Mouse (Mus musculus) skeletal muscle tissue, adult 2 months (tissue): ENCODE data around the gene Rhobtb1.

Source experiments
- DNase-seq: peaks from one replicate; pipeline ENCODE4 v3.0.0-alpha.2; 2012; ENCODE audit warnings: low read depth, low spot score

Gene Rhobtb1

DNA sequence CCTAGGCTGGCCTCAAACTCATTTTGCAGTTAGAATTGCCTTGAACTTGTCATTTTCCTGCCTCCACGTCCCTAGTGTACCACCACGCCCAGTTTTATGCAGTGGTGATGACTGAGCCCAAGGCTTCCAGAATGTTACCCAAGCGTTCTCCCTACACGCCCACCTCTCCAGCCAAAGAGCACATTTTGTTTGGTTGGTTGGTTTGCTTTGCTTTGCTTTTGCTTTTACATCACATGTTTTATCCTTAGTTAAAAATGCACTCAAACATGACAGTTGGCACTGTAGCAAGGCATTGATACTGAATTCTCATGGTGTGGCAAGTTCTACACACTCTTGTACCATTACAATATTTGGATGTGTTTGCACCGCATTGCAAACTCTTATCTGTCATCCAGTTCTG is 12.0 kb downstream of the Rhobtb1 start:
- no peak for DNase-seq

DNA sequence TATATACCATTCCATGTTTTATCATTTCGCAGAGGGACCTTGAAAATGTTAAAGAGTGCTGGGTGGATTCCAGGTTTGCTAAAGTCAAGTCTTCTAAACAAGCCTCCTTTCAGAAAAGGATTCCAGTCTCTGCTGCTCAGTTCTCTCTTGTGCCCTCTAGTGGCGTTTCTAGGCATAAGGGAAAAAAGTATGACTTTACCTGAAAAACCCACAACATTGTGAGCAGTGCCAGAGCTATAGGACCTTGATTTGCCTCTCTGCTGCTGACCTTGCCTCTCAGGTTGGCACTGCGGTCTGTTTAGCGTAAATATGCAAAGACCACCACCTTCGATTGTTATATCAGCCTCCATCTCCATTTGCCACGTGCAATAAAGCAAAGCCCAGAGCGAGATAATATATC is 13.9 kb downstream of the Rhobtb1 start:
- no peak for DNase-seq

DNA sequence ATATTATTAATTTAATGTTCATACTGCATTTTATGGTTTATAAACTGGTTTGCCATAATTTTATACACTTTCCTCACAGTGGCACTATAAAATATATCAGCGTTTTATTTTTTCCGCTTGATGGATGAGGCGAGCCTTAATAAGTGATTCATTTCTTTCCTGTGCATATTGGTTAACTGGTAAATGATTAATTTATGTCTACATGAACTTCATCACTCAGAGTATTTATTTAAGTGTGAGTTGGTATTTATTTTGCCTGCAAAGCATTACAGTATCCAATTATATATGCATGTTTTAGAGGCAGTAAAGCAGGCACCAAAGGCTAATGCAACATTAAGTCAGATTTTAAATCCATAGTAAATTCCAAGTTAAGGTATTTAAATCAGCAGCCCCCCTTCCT is 14.6 kb downstream of the Rhobtb1 start:
- DNase-seq: no peak

DNA sequence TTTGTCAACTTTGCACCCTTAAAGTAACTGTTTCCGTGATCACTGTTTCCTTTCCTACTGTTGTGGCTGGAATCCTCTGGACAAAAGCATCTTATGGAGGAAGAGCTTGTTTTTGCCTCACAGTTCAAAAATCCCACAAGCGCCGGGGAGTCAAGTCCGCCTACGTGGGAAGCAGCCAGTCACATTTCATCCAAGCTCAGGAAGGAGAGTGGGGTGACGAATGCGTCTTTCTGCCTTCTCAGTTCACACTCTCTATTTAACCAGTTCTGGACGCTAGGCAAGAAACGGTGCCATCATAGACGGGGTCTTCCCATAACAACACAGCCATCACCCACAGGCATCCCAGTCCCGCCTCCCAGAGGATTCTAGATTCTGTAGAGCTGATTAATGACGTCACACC is 15.3 kb downstream of the Rhobtb1 start:
- DNase-seq: no peak

DNA sequence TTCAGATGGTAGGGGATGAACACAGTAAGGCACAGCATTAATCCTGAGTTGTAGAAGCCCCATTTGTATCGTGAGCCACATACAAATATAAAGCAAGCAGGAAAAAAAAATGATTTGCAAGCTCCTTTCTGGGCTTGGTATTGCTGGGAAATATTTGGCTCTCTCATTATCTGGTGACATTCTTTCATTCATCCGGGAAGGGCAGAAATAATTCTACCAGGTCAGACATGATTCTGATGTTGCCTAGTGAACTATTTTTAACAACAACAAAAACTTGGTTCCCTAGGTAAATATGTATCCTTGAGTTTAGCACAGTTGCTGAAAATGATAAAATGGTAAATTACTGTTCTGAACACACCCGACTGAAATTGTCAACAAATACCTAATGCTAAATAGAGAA is 21.2 kb downstream of the Rhobtb1 start:
- no peak for DNase-seq

DNA sequence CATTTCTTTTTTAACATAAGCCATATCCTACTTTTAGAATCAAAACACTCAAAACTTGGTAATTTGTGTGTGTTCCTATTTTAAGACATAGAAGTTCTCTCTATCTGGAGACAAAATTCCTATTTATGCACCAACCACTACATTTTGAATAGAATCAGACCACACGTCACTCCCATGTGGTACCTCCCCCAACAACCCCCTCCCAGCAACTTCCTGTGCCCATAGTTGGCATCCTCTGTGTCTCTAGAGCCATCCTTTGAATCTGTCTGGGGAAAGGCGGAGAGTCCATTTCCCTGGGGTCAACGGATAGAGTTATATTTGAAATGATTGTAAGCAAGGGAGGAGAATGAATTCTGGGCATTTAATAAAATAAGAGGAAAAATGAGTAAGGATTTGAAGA is 24.9 kb downstream of the Rhobtb1 start:
- no peak for DNase-seq

DNA sequence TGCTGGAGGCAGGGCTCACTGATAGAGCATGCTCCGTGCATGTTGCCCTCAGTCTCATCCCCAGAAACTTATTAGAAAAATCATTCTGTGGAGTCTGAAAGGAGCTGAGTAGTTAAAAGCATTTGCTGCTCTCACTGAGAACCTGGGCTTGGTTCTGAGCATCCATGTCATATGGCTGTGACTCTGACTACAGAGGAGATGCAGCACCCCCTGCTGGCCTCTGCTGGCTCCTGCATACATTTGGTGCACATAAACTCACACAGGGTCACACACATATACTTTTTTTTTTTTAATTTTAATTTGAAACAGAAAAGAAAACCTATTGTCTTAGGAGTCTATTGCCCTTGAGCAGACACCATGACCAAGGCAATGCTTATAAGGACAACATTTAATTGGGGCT is 28.1 kb downstream of the Rhobtb1 start:
- DNase-seq: no peak

DNA sequence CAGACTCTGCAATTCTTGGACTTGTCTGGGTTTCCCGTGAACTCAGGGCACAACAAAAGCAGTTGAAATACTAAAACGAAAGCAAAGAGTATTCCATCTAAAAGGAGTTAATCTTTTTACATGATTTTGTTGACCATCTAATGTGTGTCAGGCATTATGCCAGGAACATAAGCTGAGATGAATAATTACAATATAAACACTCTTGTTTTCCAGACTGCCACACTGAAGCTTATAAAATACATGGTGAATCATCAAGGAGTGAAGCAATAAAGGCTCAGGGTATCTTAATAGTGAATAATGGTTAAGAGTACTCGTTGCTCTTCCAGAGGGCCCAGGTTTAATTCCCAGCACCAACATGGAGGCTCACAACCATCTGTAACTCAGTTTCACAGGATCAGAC is 29.8 kb downstream of the Rhobtb1 start:
- DNase-seq: no peak

DNA sequence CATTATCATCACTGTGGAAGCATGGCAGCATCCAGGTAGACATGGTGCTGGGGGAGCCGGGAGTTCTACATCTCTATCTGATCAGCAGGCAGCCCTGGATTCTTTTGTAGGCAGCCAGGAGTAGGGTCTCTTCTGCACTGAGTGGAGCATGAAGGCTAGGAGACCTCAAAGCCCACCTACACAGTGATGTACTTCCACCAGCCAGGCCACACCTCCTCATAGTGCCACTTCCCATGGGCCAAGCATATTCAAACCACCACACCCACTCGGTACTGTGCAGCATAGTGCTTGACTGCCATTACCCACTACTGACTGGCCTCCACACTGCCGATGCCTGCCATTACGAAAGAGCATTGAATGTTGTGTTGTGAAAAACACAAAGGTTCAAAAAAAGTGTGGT is 33.7 kb downstream of the Rhobtb1 start:
- DNase-seq: no peak

DNA sequence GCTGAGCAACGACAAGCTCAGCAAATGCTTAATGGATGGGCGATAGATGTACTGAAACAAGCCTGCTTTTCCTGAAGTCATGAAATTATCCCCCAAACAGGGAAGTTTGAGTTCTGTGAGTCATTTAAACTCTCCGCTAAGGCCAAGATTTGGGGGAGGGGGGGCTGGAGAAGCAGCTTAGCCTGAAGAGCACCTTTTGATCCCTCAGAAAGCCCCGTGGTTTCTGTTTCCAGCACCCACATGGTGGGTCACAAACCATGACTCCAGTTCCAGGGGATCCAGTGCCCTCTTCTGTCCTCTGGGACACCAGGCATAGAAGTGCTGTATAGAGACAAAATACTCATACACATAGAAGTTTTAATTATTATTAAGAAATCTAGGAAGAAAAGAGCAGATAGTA is 34.2 kb downstream of the Rhobtb1 start:
- no peak for DNase-seq

DNA sequence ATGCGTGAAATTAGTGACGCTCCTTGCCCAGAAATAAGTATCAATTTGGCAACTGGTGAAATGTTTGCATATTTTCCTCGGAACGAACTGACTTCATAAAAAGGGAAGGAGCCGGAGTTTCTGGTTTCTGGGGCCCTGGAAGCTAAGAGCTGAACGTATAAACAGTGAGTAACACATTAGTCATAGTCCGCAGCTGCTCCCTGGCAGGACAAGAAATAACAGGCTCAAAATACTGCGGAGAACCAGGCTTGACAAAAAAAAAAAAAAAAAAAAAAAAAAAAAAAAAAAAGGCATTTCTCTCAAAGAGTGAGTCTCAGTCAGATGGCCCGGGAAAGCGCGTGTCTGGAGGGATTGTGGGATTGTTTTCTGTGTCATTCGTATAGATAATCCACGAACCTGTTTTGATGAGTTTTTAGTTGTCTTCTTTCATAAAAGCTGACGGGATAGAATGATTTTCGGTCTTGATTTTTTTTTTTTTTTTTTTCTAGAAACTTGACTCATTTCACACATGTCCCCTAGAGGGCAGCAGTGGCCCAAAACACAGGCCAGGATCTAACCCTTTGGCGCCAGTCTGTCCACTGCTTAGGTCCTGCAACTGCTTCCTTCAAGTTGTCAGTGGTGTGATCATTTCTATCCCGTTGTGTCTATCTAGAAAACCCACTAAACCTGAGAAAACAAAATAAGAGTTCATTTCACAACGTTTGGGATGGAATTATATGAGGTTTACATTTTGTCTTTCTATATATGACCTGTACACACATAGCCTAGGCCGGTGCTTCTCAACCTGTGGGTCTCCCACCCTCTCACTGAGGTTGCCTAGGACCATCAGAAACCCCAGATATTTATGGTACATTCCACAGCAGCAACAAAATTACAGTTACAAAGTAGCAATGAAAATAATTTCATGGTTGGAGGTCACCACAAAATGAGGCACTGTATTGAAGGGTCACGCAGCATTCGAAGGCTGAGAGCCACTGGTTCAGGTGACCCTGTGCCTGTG is 35.0 kb downstream of the Rhobtb1 start:
- DNase-seq: peak; percentile 81

DNA sequence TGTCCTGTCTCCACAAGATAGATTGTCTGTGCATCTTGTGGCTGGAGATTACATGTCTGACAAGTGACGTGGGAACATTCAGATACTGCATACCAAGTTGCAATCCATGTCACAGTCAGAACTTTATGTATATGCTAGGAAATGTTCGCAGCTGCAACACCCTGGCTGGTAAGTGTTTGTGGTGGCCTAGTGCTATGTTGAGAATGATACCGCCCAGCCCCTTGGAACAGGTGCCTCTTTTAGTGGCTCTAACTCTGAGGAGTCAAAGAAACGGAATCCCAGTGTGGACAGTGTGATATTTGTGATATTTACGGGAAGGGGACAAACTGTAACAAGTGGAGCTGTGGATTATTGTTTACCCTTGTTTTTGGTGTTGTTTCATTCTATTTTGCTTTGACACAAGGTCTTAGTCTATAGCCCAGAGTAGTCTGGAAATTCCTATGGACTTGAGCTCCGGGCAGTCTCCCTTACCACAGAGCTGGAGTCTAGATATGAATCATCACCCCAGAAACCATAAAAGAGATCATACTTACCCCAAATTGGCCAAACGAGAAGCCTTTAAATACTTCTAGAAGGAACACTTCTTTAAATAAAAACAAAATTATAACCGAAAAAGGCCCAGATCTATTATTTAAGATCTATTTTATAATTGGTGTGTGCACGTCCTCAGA is 36.7 kb downstream of the Rhobtb1 start:
- no peak for DNase-seq

DNA sequence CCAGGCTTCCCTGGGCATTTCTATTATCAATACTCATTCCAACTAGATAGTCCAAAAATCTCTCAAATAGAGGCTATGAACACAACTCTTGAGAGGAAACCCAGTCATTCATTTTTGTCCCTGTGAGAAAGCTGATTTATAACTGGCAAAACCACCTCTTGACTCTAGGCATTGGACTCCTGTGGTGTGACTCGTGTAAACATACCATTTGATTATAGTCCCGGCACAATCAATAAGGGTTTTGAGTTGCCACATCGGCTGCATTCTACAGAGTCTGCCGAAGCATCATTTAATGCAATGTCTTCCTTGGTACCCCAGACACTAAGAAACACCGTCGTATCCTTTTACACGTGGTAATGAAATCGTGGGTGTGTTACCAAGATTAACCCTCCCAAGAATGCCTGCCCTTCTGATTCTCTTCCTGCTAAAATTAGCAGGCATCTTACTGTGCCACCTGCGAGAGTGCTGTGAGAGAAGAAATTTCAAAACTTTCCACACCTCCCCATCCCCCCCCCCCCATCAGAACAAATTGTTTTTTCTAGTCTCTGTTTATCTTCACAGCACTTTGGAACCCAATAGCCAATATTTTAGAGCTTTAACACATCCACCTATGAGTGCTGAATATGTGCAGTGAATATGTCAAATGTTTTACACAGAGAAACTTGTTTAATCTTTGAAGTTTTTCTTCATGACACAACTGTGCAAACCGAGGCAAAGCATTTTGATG is 39.4 kb downstream of the Rhobtb1 start:
- no peak for DNase-seq

DNA sequence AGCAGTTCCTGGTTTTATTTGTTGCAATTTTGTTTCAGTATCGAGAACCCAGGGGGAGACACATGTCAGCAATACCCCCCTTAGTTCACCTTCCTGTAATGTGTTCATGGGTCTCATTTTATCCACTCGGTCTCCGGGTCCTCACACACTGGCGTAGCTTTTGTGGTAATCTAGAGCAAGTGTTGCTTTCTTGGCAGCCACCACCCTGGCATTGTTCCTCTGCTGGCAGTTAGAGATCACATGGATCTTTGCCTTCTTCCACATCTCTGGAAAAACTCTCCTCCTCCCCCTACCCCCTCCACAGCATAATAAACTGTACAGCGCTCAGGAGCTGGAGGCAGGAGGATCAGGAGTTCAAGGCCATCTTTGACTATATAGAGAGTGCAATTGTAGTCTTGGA is 41.0 kb downstream of the Rhobtb1 start:
- DNase-seq: no peak

DNA sequence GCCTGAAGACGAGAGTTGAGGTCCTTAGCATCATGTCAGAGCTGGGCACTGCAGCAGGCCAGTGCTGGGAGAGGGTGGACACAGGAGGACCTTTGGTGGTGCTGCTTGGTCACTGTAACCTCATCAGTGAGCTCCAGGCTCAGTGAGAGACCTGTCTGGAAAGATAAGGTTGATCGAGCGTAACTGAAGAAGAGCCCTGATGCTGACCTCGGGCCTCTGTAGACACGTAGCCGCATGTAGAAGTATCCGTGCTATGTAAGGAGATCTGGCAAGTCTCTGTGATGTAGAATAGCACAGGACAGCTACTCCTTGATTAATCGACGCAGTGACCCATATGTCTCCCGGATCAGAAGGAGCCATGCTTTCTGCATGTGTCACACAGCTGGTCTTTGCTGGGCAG is 42.5 kb downstream of the Rhobtb1 start:
- no peak for DNase-seq

DNA sequence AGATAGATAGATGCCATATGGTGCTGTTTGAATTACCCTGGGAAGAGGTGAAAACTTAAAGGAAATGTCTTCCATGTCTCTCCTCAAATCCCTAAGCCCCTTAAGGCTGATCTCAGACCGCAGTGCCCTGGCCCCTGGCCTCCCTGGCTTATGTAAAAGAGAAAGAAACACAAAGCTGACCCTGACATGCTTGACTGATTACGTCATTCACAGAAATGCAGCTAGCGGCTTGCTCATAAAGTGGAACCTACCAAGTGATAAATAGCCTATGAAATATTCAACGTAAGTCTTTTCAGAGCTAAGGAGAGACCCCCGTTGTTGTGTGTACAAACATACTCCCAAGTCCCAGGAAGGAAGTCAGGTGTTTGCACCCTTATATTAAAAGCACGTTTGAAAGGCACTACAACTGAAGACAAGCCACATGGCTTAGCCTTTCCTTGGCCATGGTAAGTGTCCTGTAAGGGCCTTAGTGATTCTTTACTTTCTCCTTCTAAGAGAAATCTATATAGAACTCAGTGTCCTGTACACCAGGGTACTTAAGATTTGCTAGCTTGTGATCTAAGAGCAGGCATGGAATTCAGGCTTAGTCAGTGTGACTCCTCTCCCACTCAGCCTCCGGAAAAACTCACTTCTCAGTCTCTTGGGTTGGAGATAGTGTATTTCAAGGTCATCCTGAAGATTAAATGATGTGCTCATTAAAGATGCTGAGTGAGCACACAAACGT is 53.6 kb downstream of the Rhobtb1 start:
- no peak for DNase-seq

DNA sequence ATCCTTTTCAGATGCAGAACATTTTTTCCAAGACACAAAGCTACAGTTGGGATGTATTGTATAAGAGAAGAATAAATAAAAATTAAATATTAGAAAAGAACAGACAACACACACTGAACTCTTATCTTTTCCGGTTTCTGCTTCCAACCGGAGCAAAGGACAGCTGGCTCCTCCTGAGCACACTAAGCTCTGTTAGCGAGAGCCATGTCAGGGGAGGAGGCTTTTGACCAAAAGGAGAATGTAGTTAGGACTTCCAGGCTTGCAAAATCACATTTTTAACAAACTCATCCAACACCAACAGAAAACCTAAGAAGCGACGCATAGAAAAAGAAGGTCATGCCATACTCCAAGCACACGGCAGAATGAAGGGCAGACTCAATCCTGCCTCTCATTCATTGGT is 54.8 kb downstream of the Rhobtb1 start:
- no peak for DNase-seq

DNA sequence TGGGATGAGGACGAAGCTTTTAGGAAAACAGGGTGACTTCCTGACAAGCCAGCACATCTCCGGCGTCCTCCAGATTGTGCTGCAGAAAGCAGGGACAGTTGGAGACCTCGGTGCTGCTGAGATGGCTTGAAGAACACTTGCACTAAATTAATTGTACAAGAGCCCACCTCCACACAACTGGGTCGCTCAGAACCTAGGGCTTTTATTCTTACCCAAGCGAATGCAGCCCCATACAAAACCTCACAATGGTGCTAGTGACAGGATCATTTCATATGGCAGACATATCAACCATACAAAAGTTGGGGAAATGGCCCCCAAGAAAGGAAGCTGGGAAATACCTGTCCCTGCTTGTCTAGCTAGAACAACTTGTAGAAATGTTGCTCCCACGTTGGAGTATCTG is 56.2 kb downstream of the Rhobtb1 start:
- no peak for DNase-seq

DNA sequence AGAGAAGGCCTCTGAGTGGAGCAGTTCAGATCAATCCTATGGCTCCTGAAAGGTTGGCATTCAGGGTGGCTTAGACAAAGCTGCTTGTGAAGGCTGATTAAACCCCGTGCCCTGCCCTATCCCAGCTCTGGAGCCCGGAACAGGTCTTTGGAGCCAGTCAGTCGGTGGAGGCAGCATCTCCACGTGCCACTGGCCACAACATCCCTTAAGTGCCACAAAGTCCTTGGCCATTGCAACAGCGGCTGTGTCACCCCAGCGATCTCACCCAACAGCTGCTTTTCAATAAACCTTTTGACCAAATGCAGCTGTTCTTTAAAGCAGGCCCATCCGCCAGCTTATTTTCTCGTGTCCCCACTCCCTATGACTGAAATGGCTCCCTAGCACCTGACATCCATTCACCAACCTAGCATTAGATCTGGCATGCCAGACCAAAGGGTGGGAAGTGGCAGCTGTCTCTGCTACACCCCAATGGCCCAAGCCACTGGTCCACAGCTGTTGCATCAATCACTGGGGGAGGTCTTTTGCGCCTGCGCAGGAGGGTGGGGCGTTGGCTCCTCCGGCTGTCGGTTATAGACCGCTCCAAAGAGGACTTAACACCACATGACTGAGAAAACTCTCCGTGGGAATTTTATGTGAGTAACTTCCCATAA is 56.9 kb downstream of the Rhobtb1 start:
- DNase-seq: peak; percentile 72

DNA sequence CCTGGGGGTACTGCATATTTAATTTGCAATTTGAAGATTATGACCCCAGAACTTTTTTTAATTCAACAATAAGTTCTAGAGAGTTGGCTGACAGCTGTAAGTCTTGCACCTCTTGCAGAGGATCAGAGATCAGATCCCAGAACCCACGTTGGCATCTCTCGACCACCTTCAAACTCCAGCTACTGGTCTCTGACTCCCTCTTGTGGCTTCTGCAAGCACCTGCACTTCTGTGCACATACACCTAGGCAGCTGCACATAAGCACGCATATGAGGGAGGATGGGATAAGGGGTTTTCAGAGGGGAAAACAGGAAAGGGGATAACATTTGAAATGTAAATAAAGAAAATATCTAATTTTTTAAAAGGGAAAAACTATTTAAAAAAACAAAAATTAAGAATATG is 57.5 kb downstream of the Rhobtb1 start:
- no peak for DNase-seq

DNA sequence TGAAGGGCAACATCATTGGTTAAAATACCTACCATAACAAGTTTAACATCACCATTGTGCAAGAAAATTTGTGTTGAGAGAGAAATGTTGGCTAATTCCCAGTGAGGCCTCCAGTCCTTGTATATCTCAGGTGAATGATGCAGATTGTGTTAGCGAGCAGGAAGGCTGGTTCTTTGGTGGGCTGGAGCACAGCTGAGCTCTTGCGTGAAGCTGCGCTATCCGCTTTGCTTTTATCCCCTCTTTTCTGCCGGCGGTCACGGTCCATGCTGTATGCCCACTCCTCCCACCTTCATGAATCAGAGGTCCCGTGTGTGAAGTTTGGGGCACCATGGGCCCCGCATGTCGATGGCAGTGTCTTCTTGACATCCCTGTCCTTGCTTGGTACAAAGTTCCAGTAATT is 58.8 kb downstream of the Rhobtb1 start:
- no peak for DNase-seq
